Mouse (Mus musculus): ENCODE results near the gene Tnni3k.

- TF ChIP-seq GATA1 (IDR thresholded peaks at IDR 0.05; ENCODE audit: borderline replicate concordance, low read length) (no peak), FLI1 (IDR thresholded peaks at IDR 0.05; ENCODE audit: low read length) (no peak)
Measured at GRCm38 (mm10) chr3:154764115-154764514, 291.1 kb downstream of the Tnni3k start.
